Mouse (Mus musculus) forebrain, embryonic 16.5 days (tissue): ENCODE measurements around the gene Notum. TPM values are rescaled to one million over a fixed set of nuclear protein-coding genes. Genes with fewer than 3 reads are reported as not detected.

ENCODE experiments used
- ATAC-seq: fragments of 200-750 bp; cut with Nextera tagmentation; 2 replicates; pipeline ENCODE4 v1.8.0; 2017; ENCODE audit warnings: mild to moderate bottlenecking, moderate library complexity
- H3K27ac ChIP-seq: fragments of 300-500 bp; sonication (generic); 2 replicates; pipeline ENCODE4 v1.5.1; 2014; ENCODE audit warnings: low read length, control low read depth
- H3K27me3 ChIP-seq: fragments of 300-500 bp; sonication (generic); replicated peaks from 2 replicates; pipeline ENCODE4 v1.6.1; 2014; ENCODE audit warnings: low read length; ENCODE audit not compliant: control insufficient read depth, insufficient read depth
- H3K36me3 ChIP-seq: fragments of 300-500 bp; sonication (generic); 2 replicates; pipeline ENCODE4 v1.6.1; 2014; ENCODE audit not compliant: control insufficient read depth, insufficient read depth
- H3K4me1 ChIP-seq: fragments of 300-500 bp; sonication (generic); replicated peaks from 2 replicates; pipeline ENCODE4 v1.6.1; 2014; ENCODE audit warnings: low read length; ENCODE audit not compliant: control insufficient read depth, insufficient read depth
- H3K4me2 ChIP-seq: fragments of 300-500 bp; sonication (generic); 2 replicates; pipeline ENCODE4 v1.6.1; 2014; ENCODE audit warnings: mild to moderate bottlenecking, low read length, control low read depth
- H3K4me3 ChIP-seq: fragments of 300-500 bp; sonication (generic); replicated peaks from 2 replicates; pipeline ENCODE4 v1.5.1; 2014; ENCODE audit warnings: mild to moderate bottlenecking, low read length, control low read depth
- H3K9ac ChIP-seq: fragments of 300-500 bp; sonication (generic); replicated peaks from 2 replicates; pipeline ENCODE4 v1.6.1; 2014; ENCODE audit warnings: low read depth, low read length, control low read depth
- H3K9me3 ChIP-seq: fragments of 300-500 bp; sonication (generic); 2 replicates; pipeline ENCODE4 v1.6.1; 2016; ENCODE audit warnings: low read length; ENCODE audit not compliant: control insufficient read depth
- WGBS: fragments of 180-500 bp; shearing (Covaris S2); extraction: QIAGEN DNeasy Blood & Tissue Kit; methylation state at CpG from one replicate; pipeline ENCODE4 v1.1.7; 2014; 5-methylcytosine and 5-hydroxymethylcytosine counted together
- polyA plus RNA-seq: library from polyadenylated mRNA; unstranded; fragments of >200 nt; fragmentation: Nextera tagmentation; extraction: Ambion mirVana; gene quantifications from 2 replicates; pipeline ENCODE4 v1.2.1, GENCODE M21; 2015

Notum gene
- 0.67 and 0.77 TPM in 2 replicates for polyA plus RNA-seq

DNA sequence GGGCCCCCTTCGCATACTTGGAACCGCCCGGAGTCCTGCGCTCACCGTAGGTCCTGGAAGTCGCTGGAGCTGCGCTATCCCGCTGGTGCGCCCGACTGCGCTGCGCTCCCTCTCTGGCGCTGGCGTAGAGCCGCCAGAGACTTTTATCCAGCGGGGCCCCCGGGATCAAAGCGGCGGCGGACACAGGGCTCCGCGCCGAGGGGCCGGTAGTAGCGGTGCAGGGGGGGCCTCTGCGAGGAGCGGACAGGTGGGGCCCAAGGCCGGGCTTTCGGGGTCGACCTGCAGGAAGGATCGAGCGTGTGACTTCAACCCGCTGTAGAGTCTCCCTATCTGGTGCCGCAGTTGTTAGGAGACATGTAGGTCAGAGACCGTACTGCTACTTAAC, at the start of gene Notum:
Notum (minus strand) TSS at position 100 of the 385 bp plus-strand sequence.
- no peak within 1 kb of the TSS for H3K27ac ChIP-seq
- ATAC-seq, result no peak
- no peaks in the 10 kb centered on the region for H3K36me3 ChIP-seq
- H3K9me3 ChIP-seq, result no peaks in the 10 kb centered on the region
- peaks cover 17% of the 10 kb centered on the region for H3K4me1 ChIP-seq
- H3K4me3 ChIP-seq, result peak within 1 kb of the TSS; percentile 43
- H3K4me2 ChIP-seq, result peak within 1 kb of the TSS; percentile 65
- 0 out of 2 replicates have a peak within 1 kb of the TSS, but pooled peaks have one; percentile 32 for H3K9ac ChIP-seq
- WGBS, result under 1% methylated on average over 35 of the region's 35 CpGs
- peaks cover 64% of the 10 kb centered on the region for H3K27me3 ChIP-seq

DNA sequence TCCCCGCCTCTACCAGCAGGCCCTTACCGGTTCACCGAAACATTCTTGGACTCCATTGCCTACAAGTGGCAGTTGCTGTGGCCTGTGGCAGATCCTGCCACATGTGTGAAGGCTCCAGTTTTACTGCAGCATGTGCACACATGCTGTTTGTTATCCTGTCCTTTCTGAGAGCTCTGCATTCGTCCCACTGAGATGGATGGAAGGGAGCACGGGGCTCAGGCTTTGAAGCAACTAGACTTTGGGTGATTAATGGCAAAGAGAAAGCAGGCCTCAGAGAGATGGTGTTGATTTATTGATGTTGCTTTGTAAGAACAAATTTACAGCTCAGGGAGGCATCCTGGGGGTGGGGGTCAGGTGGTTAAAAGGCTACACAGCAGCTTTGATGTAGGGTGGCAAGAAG, 49.7 kb upstream of the Notum start:
- Histone ChIP-seq H3K27ac (no peak overlapping the region), H3K9me3 (no peaks in the 10 kb centered on the region), H3K4me3 (no peak overlapping the region), H3K4me2 (no peak overlapping the region), H3K9ac (no peak overlapping the region), H3K27me3 (no peaks in the 10 kb centered on the region), H3K36me3 (peaks cover 7% of the 10 kb centered on the region), H3K4me1 (peaks cover 25% of the 10 kb centered on the region)
- 91% methylated on average over 5 of the region's 5 CpGs for WGBS
- no peak for ATAC-seq

DNA sequence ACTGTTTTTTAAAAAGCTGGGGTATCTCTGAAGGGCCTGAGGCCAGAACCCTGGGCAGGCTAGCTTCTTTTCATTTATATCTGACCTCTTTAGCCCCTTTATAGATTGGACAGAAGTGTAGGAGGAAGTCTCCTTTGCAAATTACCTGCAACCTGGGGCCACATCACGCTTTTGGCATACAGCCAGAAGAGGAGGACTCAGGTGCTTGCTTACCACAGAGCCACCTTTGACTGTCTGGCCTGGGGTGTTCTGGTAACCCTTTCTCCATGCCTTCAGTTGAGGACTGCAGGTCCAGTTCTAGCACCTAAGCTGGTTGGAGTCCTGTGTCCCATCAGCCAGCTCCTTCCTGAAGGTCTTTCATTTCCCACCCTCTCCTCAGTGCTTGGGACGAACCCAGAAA, 48.6 kb upstream of the Notum start:
- Histone ChIP-seq H3K9ac (no peak overlapping the region), H3K27me3 (no peaks in the 10 kb centered on the region), H3K36me3 (peaks cover 7% of the 10 kb centered on the region), H3K27ac (no peak overlapping the region), H3K4me1 (peaks cover 23% of the 10 kb centered on the region), H3K9me3 (no peaks in the 10 kb centered on the region), H3K4me2 (no peak overlapping the region), H3K4me3 (no peak overlapping the region)
- no peak for ATAC-seq
- 77% methylated on average over 2 of the region's 2 CpGs for WGBS

DNA sequence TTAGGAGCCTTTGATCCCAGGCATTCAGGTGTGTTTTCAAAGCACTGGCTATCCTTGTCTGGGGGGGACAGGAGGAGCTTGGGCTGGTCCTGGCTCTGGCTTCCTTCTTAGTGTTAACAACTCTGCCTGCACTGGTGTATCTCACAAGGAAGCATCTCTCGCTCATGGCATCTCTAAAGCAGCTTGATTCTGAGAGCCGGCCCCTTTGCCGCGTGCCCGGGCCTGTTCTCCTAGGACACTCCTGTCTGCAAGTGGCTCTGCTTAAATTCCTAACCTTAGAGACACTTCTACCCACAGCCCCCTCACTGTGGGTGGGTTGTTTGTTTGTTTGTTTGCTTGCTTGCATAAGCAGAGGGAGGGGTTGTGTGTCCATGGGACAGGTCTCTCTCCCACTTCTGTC, 47.0 kb upstream of the Notum start:
- H3K27ac ChIP-seq, result no peak overlapping the region
- no peak overlapping the region for H3K4me2 ChIP-seq
- no peak overlapping the region for H3K4me3 ChIP-seq
- peaks cover 7% of the 10 kb centered on the region for H3K36me3 ChIP-seq
- H3K9me3 ChIP-seq, result no peaks in the 10 kb centered on the region
- WGBS, result 49% methylated on average over 5 of the region's 5 CpGs
- no peak overlapping the region for H3K9ac ChIP-seq
- no peaks in the 10 kb centered on the region for H3K27me3 ChIP-seq
- no peak for ATAC-seq
- H3K4me1 ChIP-seq, result peaks cover 21% of the 10 kb centered on the region

DNA sequence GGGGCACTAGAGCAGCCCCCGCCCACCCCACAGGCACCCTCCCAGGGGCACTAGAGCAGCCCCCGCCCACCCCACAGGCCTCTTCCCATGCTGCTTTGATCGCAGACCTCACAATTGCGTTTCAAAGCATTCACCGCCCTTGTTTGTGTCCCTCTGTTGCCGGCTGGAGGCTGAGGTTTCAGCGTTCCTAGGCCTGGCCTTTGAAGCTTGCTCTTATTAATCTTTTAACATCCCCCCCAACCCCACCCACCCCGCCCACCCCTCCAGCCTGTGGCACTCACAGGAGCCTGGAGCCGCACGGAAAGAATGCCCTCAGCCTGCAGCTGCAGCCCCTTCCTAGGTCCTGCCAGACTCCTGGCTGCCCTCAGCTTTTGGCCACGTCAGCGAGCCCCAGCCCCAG, 46.2 kb upstream of the Notum start:
- Histone ChIP-seq H3K36me3 (peaks cover 7% of the 10 kb centered on the region), H3K4me2 (no peak overlapping the region), H3K27me3 (no peaks in the 10 kb centered on the region), H3K4me3 (no peak overlapping the region), H3K9me3 (no peaks in the 10 kb centered on the region), H3K9ac (no peak overlapping the region), H3K27ac (no peak overlapping the region), H3K4me1 (peaks cover 14% of the 10 kb centered on the region)
- WGBS, result 5% methylated on average over 11 of the region's 12 CpGs
- no peak for ATAC-seq

DNA sequence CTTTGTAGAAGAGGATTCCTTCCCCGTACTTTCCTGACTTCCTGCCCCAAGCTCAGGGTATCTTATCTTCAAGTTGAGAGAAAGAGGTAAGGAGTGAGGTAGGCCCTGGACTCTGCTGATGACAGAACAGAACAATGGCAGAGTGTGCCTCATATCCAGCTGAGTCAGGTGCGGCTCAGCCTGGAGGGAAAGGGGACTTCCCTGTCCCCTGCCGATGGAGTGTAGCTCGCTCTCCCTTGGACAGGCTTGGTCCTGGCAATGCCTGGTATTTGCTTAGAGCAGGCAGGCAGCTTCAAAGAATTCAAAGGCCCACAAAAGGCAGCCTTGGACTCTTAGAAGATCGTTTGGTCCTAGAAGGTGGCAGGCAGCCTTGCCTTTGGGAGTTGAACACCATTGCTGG, 45.1 kb upstream of the Notum start:
- 73% methylated on average over 5 of the region's 5 CpGs for WGBS
- ATAC-seq, result no peak
- Histone ChIP-seq H3K27ac (no peak overlapping the region), H3K27me3 (no peaks in the 10 kb centered on the region), H3K4me3 (no peak overlapping the region), H3K4me1 (peaks cover 13% of the 10 kb centered on the region), H3K4me2 (no peak overlapping the region), H3K9ac (no peak overlapping the region), H3K36me3 (peaks cover 8% of the 10 kb centered on the region), H3K9me3 (no peaks in the 10 kb centered on the region)

DNA sequence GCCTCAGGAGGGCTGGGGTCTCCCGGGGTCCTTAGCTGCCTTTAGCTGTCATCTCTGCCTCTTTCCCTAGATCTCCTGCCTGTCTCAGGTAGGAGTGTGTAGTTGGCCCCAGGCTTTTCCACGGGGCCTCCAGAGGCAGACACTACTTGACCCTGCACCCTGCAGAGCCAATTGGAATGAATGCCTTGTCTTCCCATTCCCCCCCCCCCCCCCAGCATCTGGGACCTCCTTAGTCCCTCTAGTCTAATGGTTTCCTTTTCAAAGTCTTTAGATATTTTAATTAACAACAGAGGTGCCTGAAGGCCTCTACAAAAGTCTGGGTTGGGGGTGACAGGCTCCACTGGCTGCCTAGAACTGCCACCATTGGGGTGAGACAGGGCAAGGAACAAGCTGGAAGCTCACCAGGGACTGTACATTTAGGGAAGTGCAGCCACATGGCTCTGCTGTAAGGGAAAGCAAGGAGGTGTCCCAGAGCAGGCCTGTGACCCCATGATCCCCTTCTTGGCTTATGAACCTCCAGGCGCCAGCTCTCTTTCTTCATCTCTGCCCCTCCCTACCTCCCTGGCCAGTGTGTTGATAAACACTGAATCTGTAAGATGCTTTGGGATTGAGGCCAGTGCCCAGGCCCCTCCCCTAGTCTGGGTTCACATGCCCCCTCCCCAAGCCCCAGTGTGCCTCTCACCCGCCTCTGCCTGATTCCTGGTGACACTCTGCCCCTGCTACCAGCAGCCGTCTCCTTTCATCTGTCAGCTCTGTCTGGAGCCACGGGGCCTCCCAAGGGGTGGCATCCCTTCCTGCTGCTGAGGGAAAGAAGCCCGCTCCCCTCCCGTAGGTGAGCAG, 43.7 kb upstream of the Notum start:
- peaks cover 7% of the 10 kb centered on the region; the same call in 1 of the 2 replicates for H3K36me3 ChIP-seq
- no peak for ATAC-seq
- peaks cover 13% of the 10 kb centered on the region for H3K4me1 ChIP-seq
- no peak overlapping the region for H3K27ac ChIP-seq
- H3K4me3 ChIP-seq, result no peak overlapping the region
- no peak overlapping the region for H3K9ac ChIP-seq
- no peaks in the 10 kb centered on the region for H3K9me3 ChIP-seq
- H3K27me3 ChIP-seq, result no peaks in the 10 kb centered on the region
- WGBS, result 20% methylated on average over 8 of the region's 8 CpGs
- no peak overlapping the region for H3K4me2 ChIP-seq

DNA sequence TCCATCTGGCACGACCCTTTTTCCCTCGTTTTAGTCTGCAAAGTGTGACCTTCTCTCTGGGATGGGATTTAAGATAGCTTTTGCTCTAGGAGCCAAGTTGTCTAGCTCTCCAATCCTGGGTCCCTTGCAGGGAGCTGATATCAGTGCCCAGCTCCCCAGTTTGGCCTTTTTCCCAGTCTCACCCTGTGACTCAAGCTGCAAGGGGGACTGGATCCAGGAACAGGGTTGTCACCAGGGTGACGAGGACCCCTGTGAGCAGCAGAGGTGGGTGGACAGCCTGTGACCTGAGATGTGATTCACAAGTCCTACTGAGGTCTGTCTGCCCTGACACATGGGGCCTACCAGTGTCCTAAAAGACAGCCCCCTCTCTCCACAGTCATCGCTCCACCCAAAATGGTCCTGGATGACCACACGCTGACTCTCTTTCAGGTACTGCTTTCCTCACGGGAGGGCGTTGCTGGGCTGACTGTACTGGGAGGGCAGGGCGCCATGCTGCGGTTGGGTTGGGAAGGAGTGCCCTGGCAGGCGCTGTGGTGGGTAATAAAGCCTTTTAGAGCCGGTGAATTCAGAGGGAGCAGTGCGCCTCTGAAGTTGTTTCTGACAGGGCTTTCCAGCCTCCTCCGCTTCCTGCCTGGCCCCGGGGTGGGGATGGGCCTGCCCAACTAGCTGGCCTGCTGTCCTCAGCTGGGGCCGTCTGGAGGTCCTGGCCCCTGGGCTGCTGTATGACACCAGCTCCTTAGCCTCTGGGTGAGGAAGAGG, 42.9 kb upstream of the Notum start:
- Histone ChIP-seq H3K4me3 (no peak overlapping the region), H3K27me3 (no peaks in the 10 kb centered on the region), H3K9ac (no peak overlapping the region), H3K36me3 (peaks cover 6% of the 10 kb centered on the region; the same call in 1 of the 2 replicates), H3K4me2 (no peak overlapping the region), H3K9me3 (no peaks in the 10 kb centered on the region), H3K27ac (no peak overlapping the region), H3K4me1 (peaks cover 13% of the 10 kb centered on the region)
- ATAC-seq, result no peak
- WGBS, result 44% methylated on average over 15 of the region's 15 CpGs

DNA sequence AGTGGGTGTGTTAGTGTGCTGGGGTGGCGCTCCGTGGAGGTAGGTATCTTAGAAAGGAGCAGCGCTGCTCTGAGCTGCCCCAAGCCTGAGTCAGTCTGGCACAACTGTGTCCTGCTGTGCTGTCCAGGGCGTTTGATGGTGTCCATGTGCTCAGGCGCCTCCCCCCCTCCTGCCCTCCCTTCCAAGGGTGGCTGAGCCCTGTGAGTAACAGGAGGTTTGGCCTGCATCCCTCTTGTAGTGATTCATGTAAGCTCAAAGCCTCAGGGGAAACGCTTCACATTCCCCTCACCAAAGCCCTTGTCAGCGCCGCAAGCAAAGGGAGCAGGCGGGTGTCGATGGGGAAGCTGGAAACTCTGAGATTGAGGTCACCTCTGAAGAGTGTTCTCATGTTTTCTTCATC, 36.8 kb upstream of the Notum start:
- Histone ChIP-seq H3K4me1 (no peaks in the 10 kb centered on the region), H3K4me2 (no peak overlapping the region), H3K9ac (no peak overlapping the region), H3K27me3 (no peaks in the 10 kb centered on the region), H3K4me3 (no peak overlapping the region), H3K27ac (no peak overlapping the region), H3K36me3 (0 out of 2 replicates have a peak, but pooled peaks cover 4% of the 10 kb centered on the region), H3K9me3 (no peaks in the 10 kb centered on the region)
- ATAC-seq, result no peak
- 73% methylated on average over 10 of the region's 10 CpGs for WGBS
